Mouse (Mus musculus): ENCODE results near the gene Adamts1. TPM values are rescaled to one million over a fixed set of nuclear protein-coding genes. Genes with fewer than 3 reads are reported as not detected.

Gene Adamts1
- polyA plus RNA-seq, 1 experiment from 2014 or later: 59.1 TPM

DNA sequence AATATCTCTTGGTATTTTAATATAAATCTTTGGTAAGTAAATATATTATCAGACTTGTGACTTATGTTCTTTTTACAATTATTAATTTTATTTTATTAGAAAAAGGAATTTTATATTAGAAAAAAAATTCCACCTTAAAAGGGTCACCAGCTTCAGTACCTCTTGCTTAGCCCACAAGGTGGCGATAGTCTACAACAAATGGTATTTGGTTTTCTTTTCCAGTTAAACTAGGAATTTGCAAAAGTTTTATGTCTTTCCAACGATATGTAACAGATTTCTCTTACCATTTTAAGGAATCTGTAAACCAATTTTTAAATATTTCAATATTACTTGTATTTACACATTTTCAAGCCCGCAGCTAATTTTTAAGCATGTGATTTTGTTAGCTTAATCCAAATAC lies 4.2 kb upstream of the Adamts1 start:
- no peak overlapping the region for H3K9ac ChIP-seq (replicated peaks; ENCODE audit: low read depth)
- no peak for ATAC-seq
- DNase-seq (ENCODE audit: low spot score): peak; percentile 90
- no peak overlapping the region for H3K4me3 ChIP-seq (ENCODE audit: low read depth, low read length)
- no peaks in the 10 kb centered on the region for H3K36me3 ChIP-seq (ENCODE audit: insufficient read depth, low read length)
- no peaks in the 10 kb centered on the region for H3K9me3 ChIP-seq (ENCODE audit: low read length)
- H3K27ac ChIP-seq (ENCODE audit: low read length): no peak overlapping the region
- peak; percentile 19; the same call in 1 of the 2 replicates for TF ChIP-seq EP300 (IDR thresholded peaks at IDR 0.05)
- TF ChIP-seq CTCF (IDR thresholded peaks at IDR 0.05): peak; percentile 74
- H3K4me1 ChIP-seq (ENCODE audit: insufficient read depth, low read depth, low read length): no peaks in the 10 kb centered on the region
- no peaks in the 10 kb centered on the region for H3K27me3 ChIP-seq (replicated peaks; ENCODE audit: insufficient read depth, low read length)
- peak overlapping the region; percentile 32 for H3K4me2 ChIP-seq (replicated peaks; ENCODE audit: low read depth, low read length)
- WGBS: 19% methylated on average over 3 of the region's 3 CpGs

DNA sequence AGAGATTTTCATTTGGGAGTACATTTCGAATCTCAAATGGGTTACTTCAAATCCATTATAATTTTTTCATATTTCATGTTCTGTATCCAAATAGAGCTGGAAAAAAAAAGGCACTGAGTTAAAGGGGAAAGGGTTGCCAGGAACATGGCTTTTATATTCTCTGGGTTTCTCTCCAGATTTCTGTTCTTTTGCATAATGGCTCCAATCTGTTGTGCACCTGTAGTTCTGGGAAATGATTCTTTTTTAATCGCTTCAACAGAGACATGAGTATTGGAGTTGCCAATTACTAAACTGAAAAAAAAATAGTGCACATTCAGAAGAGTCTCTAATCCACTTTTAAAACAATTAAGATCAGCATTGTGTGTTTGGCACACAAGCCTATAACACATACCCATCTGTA lies 2.7 kb upstream of the Adamts1 start:
- Histone ChIP-seq H3K9me3 (ENCODE audit: low read length) (no peaks in the 10 kb centered on the region), H3K4me3 (ENCODE audit: low read depth, low read length) (no peak overlapping the region), H3K36me3 (ENCODE audit: insufficient read depth, low read length) (no peaks in the 10 kb centered on the region), H3K27me3 (replicated peaks; ENCODE audit: insufficient read depth, low read length) (no peaks in the 10 kb centered on the region), H3K27ac (ENCODE audit: low read length) (no peak overlapping the region), H3K4me1 (ENCODE audit: insufficient read depth, low read depth, low read length) (no peaks in the 10 kb centered on the region), H3K9ac (replicated peaks; ENCODE audit: low read depth) (no peak overlapping the region), H3K4me2 (replicated peaks; ENCODE audit: low read depth, low read length) (no peak overlapping the region)
- 59% methylated on average over 2 of the region's 2 CpGs for WGBS
- TF ChIP-seq EP300 (IDR thresholded peaks at IDR 0.05) (no peak), CTCF (IDR thresholded peaks at IDR 0.05) (no peak)
- ATAC-seq (no peak), DNase-seq (ENCODE audit: low spot score) (no peak)

DNA sequence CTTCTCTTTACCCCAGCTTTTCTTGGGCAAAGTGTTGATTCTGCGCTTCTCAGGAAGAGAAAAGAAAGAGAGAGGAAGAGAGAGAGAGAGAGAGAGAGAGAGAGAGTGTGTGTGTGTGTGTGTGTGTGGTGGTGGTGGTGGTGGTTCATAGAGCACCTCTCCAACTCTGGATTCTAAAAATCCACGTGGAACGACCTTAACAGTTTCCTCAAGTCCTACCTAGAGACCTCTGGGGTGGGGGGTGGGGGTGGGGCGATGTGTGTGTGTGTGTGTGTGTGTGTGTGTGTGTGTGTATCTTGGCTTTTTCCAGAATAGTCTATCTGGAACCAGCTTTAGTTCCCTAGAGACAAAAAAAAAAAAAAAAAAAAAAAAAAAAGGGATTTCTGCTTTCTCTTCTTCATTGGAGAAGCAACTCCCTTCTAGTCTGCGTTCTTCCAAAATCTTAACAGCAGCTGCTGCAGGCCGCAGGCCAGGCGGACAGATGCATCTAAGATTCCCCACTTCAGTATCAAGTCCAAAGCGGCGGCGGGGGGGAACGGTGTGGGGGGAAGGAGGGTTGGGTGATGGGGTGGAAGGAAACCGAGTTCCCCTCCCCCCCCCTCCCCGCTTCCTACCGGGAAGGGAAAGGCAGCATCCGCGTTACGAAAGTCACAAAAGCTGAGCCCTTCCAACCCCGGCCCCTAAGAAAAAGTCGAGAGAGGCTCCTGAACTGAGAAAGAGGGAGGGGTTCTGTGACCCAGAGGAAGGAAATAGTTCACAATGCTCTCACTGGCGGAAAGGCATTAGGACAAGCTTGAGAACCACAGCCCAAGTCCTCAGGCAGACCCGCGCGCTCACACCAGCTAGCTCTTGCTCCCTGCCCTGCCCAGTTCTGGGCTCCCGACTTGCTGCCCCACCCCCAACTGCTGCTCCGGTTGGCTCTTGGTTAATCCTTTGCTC lies 969 bp upstream of the Adamts1 start:
- H3K27ac ChIP-seq (ENCODE audit: low read length): peak overlapping the region; percentile 90
- no peaks in the 10 kb centered on the region for H3K9me3 ChIP-seq (ENCODE audit: low read length)
- H3K4me2 ChIP-seq (replicated peaks; ENCODE audit: low read depth, low read length): peak overlapping the region; percentile 78
- no peaks in the 10 kb centered on the region for H3K27me3 ChIP-seq (replicated peaks; ENCODE audit: insufficient read depth, low read length)
- peak; percentile 95 for DNase-seq (ENCODE audit: low spot score)
- H3K36me3 ChIP-seq (ENCODE audit: insufficient read depth, low read length): no peaks in the 10 kb centered on the region; the same call in 1 of the 2 replicates
- peak overlapping the region; percentile 80 for H3K4me3 ChIP-seq (ENCODE audit: low read depth, low read length)
- TF ChIP-seq EP300 (IDR thresholded peaks at IDR 0.05) (peak; percentile 69; the same call in 1 of the 2 replicates), CTCF (IDR thresholded peaks at IDR 0.05) (no peak)
- ATAC-seq: peak; percentile 59
- H3K9ac ChIP-seq (replicated peaks; ENCODE audit: low read depth): peak overlapping the region; percentile 89
- WGBS: under 1% methylated on average over 23 of the region's 25 CpGs
- H3K4me1 ChIP-seq (ENCODE audit: insufficient read depth, low read depth, low read length): peaks cover 3% of the 10 kb centered on the region; the same call in 1 of the 2 replicates

DNA sequence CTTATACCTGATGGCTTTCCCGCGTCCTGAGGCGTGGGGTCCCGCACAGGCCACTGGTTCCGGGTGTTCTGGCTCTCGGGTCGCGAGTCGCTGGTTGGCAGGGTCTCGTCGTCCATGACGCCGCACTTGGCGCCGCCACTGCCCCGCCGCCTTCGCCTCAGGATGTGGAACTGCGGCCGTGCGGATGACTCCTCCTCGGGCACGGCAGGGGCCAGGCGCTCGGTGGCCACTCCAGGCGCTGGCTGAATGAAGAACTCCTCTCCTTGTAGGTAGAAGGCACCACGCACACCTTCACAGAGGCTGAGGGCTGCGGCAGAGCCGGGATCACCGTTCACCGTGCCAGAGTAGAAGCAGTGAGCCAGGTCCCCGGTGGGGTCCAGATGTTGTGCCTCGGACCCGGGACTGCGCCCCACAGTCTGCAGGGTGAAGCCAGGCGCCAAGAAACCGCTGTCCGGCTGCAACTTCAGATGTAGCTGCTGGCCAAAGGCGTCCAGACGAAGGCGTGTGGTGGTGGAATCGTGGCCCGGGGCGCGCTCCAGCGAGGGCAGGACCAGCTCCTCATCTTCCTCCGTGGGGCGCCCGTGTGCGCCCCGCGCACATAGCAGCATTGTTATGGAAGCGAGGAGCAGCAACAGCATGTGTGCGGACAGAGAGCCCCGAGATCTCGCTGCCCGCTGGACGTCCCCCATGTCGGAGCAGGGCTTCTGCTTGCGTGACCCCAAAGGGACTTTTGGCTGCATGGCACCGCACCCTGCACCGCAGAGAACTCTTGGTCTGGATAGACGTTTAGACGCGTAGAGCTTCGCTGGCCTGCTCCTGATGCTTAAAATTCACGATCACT lies 722 bp downstream of the Adamts1 start:
- WGBS: under 1% methylated on average over 66 of the region's 67 CpGs
- H3K9me3 ChIP-seq (ENCODE audit: low read length): no peaks in the 10 kb centered on the region
- DNase-seq (ENCODE audit: low spot score) (peak; percentile 46), ATAC-seq (no peak)
- H3K4me2 ChIP-seq (replicated peaks; ENCODE audit: low read depth, low read length): peak overlapping the region; percentile 78
- H3K4me1 ChIP-seq (ENCODE audit: insufficient read depth, low read depth, low read length): peaks cover 3% of the 10 kb centered on the region; the same call in 1 of the 2 replicates
- no peaks in the 10 kb centered on the region for H3K27me3 ChIP-seq (replicated peaks; ENCODE audit: insufficient read depth, low read length)
- TF ChIP-seq CTCF (IDR thresholded peaks at IDR 0.05): peak; percentile 31
- no peak for TF ChIP-seq EP300 (IDR thresholded peaks at IDR 0.05)
- H3K27ac ChIP-seq (ENCODE audit: low read length): peak overlapping the region; percentile 90
- H3K4me3 ChIP-seq (ENCODE audit: low read depth, low read length): peak overlapping the region; percentile 80
- H3K36me3 ChIP-seq (ENCODE audit: insufficient read depth, low read length): peaks cover 14% of the 10 kb centered on the region
- H3K9ac ChIP-seq (replicated peaks; ENCODE audit: low read depth): peak overlapping the region; percentile 89

DNA sequence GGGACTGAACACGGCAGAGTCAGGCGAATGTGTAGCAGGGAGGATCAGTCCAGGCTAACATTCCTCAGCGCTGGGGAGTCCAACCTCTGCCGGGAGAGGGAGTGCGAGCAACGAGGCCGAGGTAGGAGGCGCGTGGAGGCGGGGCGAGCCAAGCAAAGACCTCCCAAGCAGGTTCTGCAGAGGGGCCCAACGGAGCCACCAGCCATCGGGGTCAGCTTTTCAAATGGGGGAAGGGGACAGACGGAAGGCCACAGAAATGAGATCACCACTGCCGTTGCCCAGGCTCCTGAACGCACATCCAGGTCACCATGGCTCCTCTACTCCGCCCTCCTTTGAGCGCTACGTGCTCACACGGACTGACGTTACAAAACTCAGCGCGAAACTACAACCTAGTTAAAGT lies 1.7 kb downstream of the Adamts1 start:
- H3K4me1 ChIP-seq (ENCODE audit: insufficient read depth, low read depth, low read length): peaks cover 3% of the 10 kb centered on the region; the same call in 1 of the 2 replicates
- ATAC-seq (peak; percentile 61), DNase-seq (ENCODE audit: low spot score) (peak; percentile 90)
- H3K9ac ChIP-seq (replicated peaks; ENCODE audit: low read depth): peak overlapping the region; percentile 89
- H3K9me3 ChIP-seq (ENCODE audit: low read length): no peaks in the 10 kb centered on the region
- under 1% methylated on average over 23 of the region's 23 CpGs for WGBS
- H3K36me3 ChIP-seq (ENCODE audit: insufficient read depth, low read length): peaks cover 22% of the 10 kb centered on the region
- peak overlapping the region; percentile 80 for H3K4me3 ChIP-seq (ENCODE audit: low read depth, low read length)
- H3K27me3 ChIP-seq (replicated peaks; ENCODE audit: insufficient read depth, low read length): no peaks in the 10 kb centered on the region
- H3K4me2 ChIP-seq (replicated peaks; ENCODE audit: low read depth, low read length): peak overlapping the region; percentile 78
- peak; percentile 78 for TF ChIP-seq CTCF (IDR thresholded peaks at IDR 0.05)
- TF ChIP-seq EP300 (IDR thresholded peaks at IDR 0.05): no peak
- H3K27ac ChIP-seq (ENCODE audit: low read length): peak overlapping the region; percentile 90

DNA sequence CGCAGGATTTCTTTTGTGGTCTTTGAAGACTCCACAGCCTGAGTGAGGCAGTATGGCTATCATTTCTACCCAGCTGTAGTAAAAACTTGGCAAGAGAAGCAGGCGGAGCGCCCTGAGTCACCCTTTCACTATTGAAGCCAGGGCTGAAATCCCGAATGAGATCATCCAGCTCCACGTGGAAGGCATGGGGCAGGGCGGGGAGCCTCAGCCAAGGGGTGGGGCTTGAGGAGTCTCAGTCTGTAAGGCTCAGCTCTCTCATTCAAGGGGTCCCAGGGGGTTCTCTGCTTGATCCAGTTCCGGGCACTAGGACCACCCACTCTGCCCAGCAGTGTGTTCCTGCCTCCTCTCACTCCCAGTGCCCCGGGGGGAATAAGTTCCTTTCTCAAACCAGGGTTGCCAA lies 2.2 kb downstream of the Adamts1 start:
- 1% methylated on average over 8 of the region's 8 CpGs for WGBS
- H3K9me3 ChIP-seq (ENCODE audit: low read length): no peaks in the 10 kb centered on the region
- peak overlapping the region; percentile 80 for H3K4me3 ChIP-seq (ENCODE audit: low read depth, low read length)
- no peaks in the 10 kb centered on the region for H3K27me3 ChIP-seq (replicated peaks; ENCODE audit: insufficient read depth, low read length)
- H3K27ac ChIP-seq (ENCODE audit: low read length): peak overlapping the region; percentile 90
- TF ChIP-seq CTCF (IDR thresholded peaks at IDR 0.05) (no peak), EP300 (IDR thresholded peaks at IDR 0.05) (peak; percentile 59; the same call in 1 of the 2 replicates)
- DNase-seq (ENCODE audit: low spot score) (peak; percentile 97), ATAC-seq (peak; percentile 78)
- H3K4me1 ChIP-seq (ENCODE audit: insufficient read depth, low read depth, low read length): peaks cover 3% of the 10 kb centered on the region; the same call in 1 of the 2 replicates
- H3K4me2 ChIP-seq (replicated peaks; ENCODE audit: low read depth, low read length): peak overlapping the region; percentile 78
- H3K36me3 ChIP-seq (ENCODE audit: insufficient read depth, low read length): peaks cover 28% of the 10 kb centered on the region
- H3K9ac ChIP-seq (replicated peaks; ENCODE audit: low read depth): peak overlapping the region; percentile 89
